Mouse (Mus musculus) midbrain, postnatal 0 days (tissue): ENCODE results near the gene Vegfb. TPM values are rescaled to one million over a fixed set of nuclear protein-coding genes. Genes with fewer than 3 reads are reported as not detected.

ENCODE experiments used
- ATAC-seq: fragments of 200-750 bp; cut with Nextera tagmentation; 2 replicates; pipeline ENCODE4 v1.8.0; 2017; ENCODE audit warnings: moderate number of reproducible peaks, mild to moderate bottlenecking, moderate TSS enrichment, moderate library complexity; ENCODE audit not compliant: low FRiP score
- DNase-seq: peaks from one replicate; pipeline ENCODE4 v3.0.0-alpha.2; 2015; ENCODE audit warnings: low spot score
- H3K27ac ChIP-seq: fragments of 300-500 bp; sonication (generic); 2 replicates; pipeline ENCODE4 v1.5.1; 2014; ENCODE audit warnings: low read depth, mild to moderate bottlenecking, low read length, mixed read lengths
- H3K27me3 ChIP-seq: fragments of 300-500 bp; sonication (generic); 2 replicates; pipeline ENCODE4 v1.6.1; 2014; ENCODE audit warnings: low read length, control low read depth, mixed read lengths; ENCODE audit not compliant: insufficient read depth
- H3K36me3 ChIP-seq: fragments of 300-500 bp; sonication (generic); 2 replicates; pipeline ENCODE4 v1.6.1; 2014; ENCODE audit warnings: low read length, control low read depth, mixed read lengths; ENCODE audit not compliant: insufficient read depth
- H3K4me1 ChIP-seq: fragments of 300-500 bp; sonication (generic); 2 replicates; pipeline ENCODE4 v1.6.1; 2014; ENCODE audit warnings: mild to moderate bottlenecking, control low read depth, antibody characterized with exemption, low read length, mixed read lengths; ENCODE audit not compliant: insufficient read depth
- H3K4me2 ChIP-seq: fragments of 300-500 bp; sonication (generic); 2 replicates; pipeline ENCODE4 v1.6.1; 2014; ENCODE audit warnings: low read depth, mild to moderate bottlenecking, low read length, mixed read lengths; ENCODE audit not compliant: poor library complexity, severe bottlenecking
- H3K4me3 ChIP-seq: fragments of 300-500 bp; sonication (generic); 2 replicates; pipeline ENCODE4 v1.5.1; 2014; ENCODE audit warnings: low read depth, mild to moderate bottlenecking, low read length, moderate library complexity
- H3K9ac ChIP-seq: fragments of 300-500 bp; sonication (generic); replicated peaks from 2 replicates; pipeline ENCODE4 v1.6.1; 2014; ENCODE audit warnings: mild to moderate bottlenecking, low read length, moderate library complexity, mixed read lengths; ENCODE audit not compliant: poor library complexity, severe bottlenecking
- H3K9me3 ChIP-seq: fragments of 300-500 bp; sonication (generic); 2 replicates; pipeline ENCODE4 v1.6.1; 2016; ENCODE audit warnings: low read length, control low read depth
- CTCF ChIP-seq: IDR thresholded peaks from 2 replicates; pipeline ENCODE4 v1.5.1; 2016; ENCODE audit warnings: antibody characterized with exemption, mild to moderate bottlenecking
- WGBS: fragments of 180-500 bp; shearing (Covaris S2); extraction: QIAGEN DNeasy Blood & Tissue Kit; methylation state at CpG from one replicate; pipeline ENCODE4 v1.1.7; 2014; 5-methylcytosine and 5-hydroxymethylcytosine counted together
- polyA plus RNA-seq: library from polyadenylated mRNA; unstranded; fragments of >200 nt; fragmentation: Nextera tagmentation; extraction: Ambion mirVana; gene quantifications from 2 replicates; pipeline ENCODE4 v1.2.1, GENCODE M21; 2015
- total RNA-seq: library from RNA; depleted of rRNA; stranded (reverse); fragments of >200 nt; gene quantifications from 2 replicates; pipeline ENCODE4 v1.2.3, GENCODE M21; 2014; rRNA removed

Vegfb gene
- total and polyA plus RNA-seq, 2 experiments from 2014 or later: 44.4 to 77.7 TPM

GRCm38 (mm10) chr19:6936299-6936698 is 51.2 kb downstream of the Vegfb start:
- peak; percentile 53 for TF ChIP-seq CTCF
- 19% methylated on average over 3 of the region's 3 CpGs for WGBS
- peaks cover 25% of the 10 kb centered on the region for H3K4me1 ChIP-seq
- H3K36me3 ChIP-seq: peaks cover 8% of the 10 kb centered on the region
- H3K27ac ChIP-seq: no peak overlapping the region
- no peak for DNase-seq
- H3K4me2 ChIP-seq: no peak overlapping the region
- ATAC-seq: no peak
- no peak overlapping the region for H3K9ac ChIP-seq
- H3K9me3 ChIP-seq: no peaks in the 10 kb centered on the region
- H3K27me3 ChIP-seq: peaks cover 32% of the 10 kb centered on the region
- no peak overlapping the region for H3K4me3 ChIP-seq

- H3K27ac ChIP-seq: 0 out of 2 replicates have a peak within 1 kb of the TSS, but pooled peaks have one; percentile 32
- peaks cover 8% of the 10 kb centered on the region for H3K36me3 ChIP-seq
- H3K9ac ChIP-seq: peak within 1 kb of the TSS; percentile 62
- no peaks in the 10 kb centered on the region for H3K9me3 ChIP-seq
- no peak for TF ChIP-seq CTCF
- peak within 1 kb of the TSS; percentile 83 for H3K4me2 ChIP-seq
- ATAC-seq (peak; percentile 35), DNase-seq (no peak)
- H3K4me3 ChIP-seq: peak within 1 kb of the TSS; percentile 51
- WGBS: 8% methylated on average over 23 of the region's 23 CpGs
- peaks cover 11% of the 10 kb centered on the region; the same call in 1 of the 2 replicates for H3K4me1 ChIP-seq
- H3K27me3 ChIP-seq: peaks cover 35% of the 10 kb centered on the region
Observed at GRCm38 (mm10) chr19:6934195-6934977, 53.1 kb downstream of the Vegfb start, which contains the start of gene Kcnk4. TSS of gene Kcnk4 (minus strand) at chr19:6934515.

- Histone ChIP-seq H3K36me3 (peaks cover 8% of the 10 kb centered on the region), H3K9ac (peak overlapping the region; percentile 62), H3K9me3 (no peaks in the 10 kb centered on the region), H3K27ac (0 out of 2 replicates have a peak overlapping the region, but pooled peaks have one; percentile 32), H3K27me3 (peaks cover 40% of the 10 kb centered on the region), H3K4me2 (peak overlapping the region; percentile 83), H3K4me3 (peak overlapping the region; percentile 51), H3K4me1 (0 out of 2 replicates have a peak, but pooled peaks cover 6% of the 10 kb centered on the region)
- whole genome bisulfite sequencing: 3% methylated on average over 56 of the region's 58 CpGs
- TF ChIP-seq CTCF: no peak
- ATAC-seq (peak; percentile 64), DNase-seq (peak; percentile 63)
Observed at GRCm38 (mm10) chr19:6933436-6934194, 53.8 kb downstream of the Vegfb start.

GRCm38 (mm10) chr19:6933102-6933435 is 54.4 kb downstream of the Vegfb start:
- ATAC-seq (no peak), DNase-seq (no peak)
- peaks cover 4% of the 10 kb centered on the region; the same call in 1 of the 2 replicates for H3K36me3 ChIP-seq
- H3K4me2 ChIP-seq: peak overlapping the region; percentile 83
- H3K9ac ChIP-seq: 0 out of 2 replicates have a peak overlapping the region, but pooled peaks have one; percentile 62
- H3K27ac ChIP-seq: no peak overlapping the region
- peak overlapping the region; percentile 51 for H3K4me3 ChIP-seq
- 12% methylated on average over 4 of the region's 4 CpGs for WGBS
- no peak for TF ChIP-seq CTCF
- no peaks in the 10 kb centered on the region for H3K9me3 ChIP-seq
- peaks cover 42% of the 10 kb centered on the region for H3K27me3 ChIP-seq
- H3K4me1 ChIP-seq: 0 out of 2 replicates have a peak, but pooled peaks cover 6% of the 10 kb centered on the region

Other genes with a start within 250 kb of the Vegfb start
- 20.6 and 31.1 TPM in 2 replicates for gene Rps6ka4, start 147.0 kb downstream of the Vegfb start, total RNA-seq
- gene Rps6ka4, start 147.0 kb downstream of the Vegfb start, polyA plus RNA-seq: 18.5 and 19.1 TPM in 2 replicates
- 1.0 and 1.9 TPM in 2 replicates for gene Ccdc88b, start 129.4 kb downstream of the Vegfb start, total RNA-seq
- gene Ccdc88b, start 129.4 kb downstream of the Vegfb start, polyA plus RNA-seq: 0.86 and 1.8 TPM in 2 replicates
- 80.6 and 85.4 TPM in 2 replicates for gene Trmt112, start 78.0 kb downstream of the Vegfb start, total RNA-seq
- 110 and 118 TPM in 2 replicates for gene Trmt112, start 78.0 kb downstream of the Vegfb start, polyA plus RNA-seq
- gene Prdx5, start 77.5 kb downstream of the Vegfb start, total RNA-seq: 211 and 223 TPM in 2 replicates
- 491 and 528 TPM in 2 replicates for gene Prdx5, start 77.5 kb downstream of the Vegfb start, polyA plus RNA-seq
- gene Esrra, start 65.8 kb downstream of the Vegfb start, total RNA-seq: 31.6 and 40.7 TPM in 2 replicates
- 7.2 and 7.3 TPM in 2 replicates for gene Esrra, start 65.8 kb downstream of the Vegfb start, polyA plus RNA-seq
- 0.52 and 1.1 TPM in 2 replicates for gene Catsperz, start 62.3 kb downstream of the Vegfb start, total RNA-seq
- gene Catsperz, start 62.3 kb downstream of the Vegfb start, polyA plus RNA-seq: 2.1 and 3.0 TPM in 2 replicates
- 7.9 and 13.6 TPM in 2 replicates for gene Kcnk4, start 53.1 kb downstream of the Vegfb start, total RNA-seq
- 17.8 and 18.0 TPM in 2 replicates for gene Kcnk4, start 53.1 kb downstream of the Vegfb start, polyA plus RNA-seq
- 50.3 and 55.9 TPM in 2 replicates for gene Bad, start 45.8 kb downstream of the Vegfb start, total RNA-seq
- 91.6 and 104 TPM in 2 replicates for gene Bad, start 45.8 kb downstream of the Vegfb start, polyA plus RNA-seq
- gene Gpr137, start 45.2 kb downstream of the Vegfb start, total RNA-seq: 88.5 and 101 TPM in 2 replicates
- gene Gpr137, start 45.2 kb downstream of the Vegfb start, polyA plus RNA-seq: 77.6 and 78.8 TPM in 2 replicates
- gene Ppp1r14b, start 12.7 kb downstream of the Vegfb start, total RNA-seq: 137 and 150 TPM in 2 replicates
- 143 and 144 TPM in 2 replicates for gene Ppp1r14b, start 12.7 kb downstream of the Vegfb start, polyA plus RNA-seq
- 14.7 and 16.6 TPM in 2 replicates for gene Plcb3, start 11.2 kb downstream of the Vegfb start, total RNA-seq
- gene Plcb3, start 11.2 kb downstream of the Vegfb start, polyA plus RNA-seq: 9.5 and 9.8 TPM in 2 replicates
- gene Fkbp2, start 7.2 kb downstream of the Vegfb start, total RNA-seq: 24.9 and 29.3 TPM in 2 replicates
- 149 and 155 TPM in 2 replicates for gene Fkbp2, start 7.2 kb downstream of the Vegfb start, polyA plus RNA-seq
- gene Dnajc4, start 4.9 kb upstream of the Vegfb start, total RNA-seq: 14.9 and 31.2 TPM in 2 replicates
- 21.6 and 25.7 TPM in 2 replicates for gene Dnajc4, start 4.9 kb upstream of the Vegfb start, polyA plus RNA-seq
- 12.8 and 19.6 TPM in 2 replicates for gene Nudt22, start 8.5 kb upstream of the Vegfb start, total RNA-seq
- 17.8 and 22.0 TPM in 2 replicates for gene Nudt22, start 8.5 kb upstream of the Vegfb start, polyA plus RNA-seq
- 19.6 and 28.1 TPM in 2 replicates for gene Trpt1, start 8.5 kb upstream of the Vegfb start, total RNA-seq
- 19.8 and 23.4 TPM in 2 replicates for gene Trpt1, start 8.5 kb upstream of the Vegfb start, polyA plus RNA-seq
- gene Fermt3, start 31.8 kb upstream of the Vegfb start, total RNA-seq: 5.6 and 6.2 TPM in 2 replicates
- gene Fermt3, start 31.8 kb upstream of the Vegfb start, polyA plus RNA-seq: 3.0 and 3.4 TPM in 2 replicates
- gene Stip1, start 52.3 kb upstream of the Vegfb start, total RNA-seq: 97.0 and 101 TPM in 2 replicates
- gene Stip1, start 52.3 kb upstream of the Vegfb start, polyA plus RNA-seq: 142 and 147 TPM in 2 replicates
- gene Macrod1, start 69.2 kb upstream of the Vegfb start, total RNA-seq: 1.4 and 5.1 TPM in 2 replicates
- gene Macrod1, start 69.2 kb upstream of the Vegfb start, polyA plus RNA-seq: 5.9 and 6.2 TPM in 2 replicates
- gene Flrt1, start 118.1 kb upstream of the Vegfb start, total RNA-seq: 9.9 and 11.4 TPM in 2 replicates
- gene Flrt1, start 118.1 kb upstream of the Vegfb start, polyA plus RNA-seq: 9.8 and 11.9 TPM in 2 replicates
- gene Otub1, start 218.7 kb upstream of the Vegfb start, total RNA-seq: 236 and 242 TPM in 2 replicates
- gene Otub1, start 218.7 kb upstream of the Vegfb start, polyA plus RNA-seq: 257 and 277 TPM in 2 replicates
- 1,114 and 1,471 TPM in 2 replicates for gene Cox8a, start 230.0 kb upstream of the Vegfb start, total RNA-seq
- gene Cox8a, start 230.0 kb upstream of the Vegfb start, polyA plus RNA-seq: 1,645 and 1,756 TPM in 2 replicates